Mouse (Mus musculus) spleen, postnatal 10 days (tissue): ENCODE results near the gene Rcn3.
A peak's percentile ranks its signal among the peaks of the same experiment; 100 is the strongest.

Experiments
- DNase-seq, 2 experiments: peaks; one replicate each; pipeline ENCODE4 v3.0.0; 2021 to 2022; ENCODE audit warnings: low spot score in 2 of 2

Rcn3 gene

DNA sequence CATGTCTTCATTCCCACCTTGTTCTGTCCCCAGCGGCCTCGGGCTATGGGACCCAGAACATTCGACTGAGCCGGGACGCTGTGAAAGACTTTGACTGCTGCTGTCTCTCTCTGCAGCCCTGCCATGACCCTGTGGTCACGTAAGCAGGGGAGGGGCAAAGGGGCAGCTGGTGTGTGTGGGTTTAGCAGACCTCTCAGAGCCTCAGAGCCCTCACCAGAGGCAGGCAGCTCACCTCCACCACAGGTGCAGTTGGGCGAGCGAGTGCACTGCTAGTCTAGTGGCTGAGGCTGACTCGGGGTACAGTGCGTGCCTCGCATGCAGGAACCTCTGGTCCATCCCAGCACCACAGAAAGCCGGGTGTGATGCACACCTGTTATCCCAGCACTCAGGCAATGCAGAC, 18.1 kb downstream of the Rcn3 start:
- DNase-seq = no peak

DNA sequence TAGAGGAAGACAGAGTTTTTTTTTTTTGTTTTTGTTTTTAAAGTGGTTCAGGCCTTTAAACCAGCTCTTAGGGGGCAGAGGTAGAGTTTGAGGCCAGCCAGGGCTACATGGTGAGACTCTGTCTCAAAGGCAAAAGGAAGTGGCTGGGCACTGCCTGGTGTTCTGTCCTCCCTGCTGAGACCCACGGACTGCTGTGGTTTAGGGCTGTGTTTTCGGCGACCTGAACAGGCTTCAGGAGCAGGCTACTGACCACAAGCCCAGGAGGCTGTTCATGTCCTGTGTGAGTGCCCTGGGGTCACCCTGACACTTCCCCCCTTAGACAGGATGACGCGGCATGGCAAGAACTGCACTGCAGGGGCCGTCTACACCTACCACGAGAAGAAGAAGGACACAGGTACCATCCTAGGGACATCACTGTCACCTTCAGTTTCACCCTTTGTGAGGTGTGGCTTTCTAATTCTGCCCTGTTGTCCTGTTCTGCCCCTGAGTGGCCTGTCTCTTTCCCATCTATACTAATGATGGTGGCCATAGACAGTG, 18.8 kb downstream of the Rcn3 start:
- DNase-seq = no peak

DNA sequence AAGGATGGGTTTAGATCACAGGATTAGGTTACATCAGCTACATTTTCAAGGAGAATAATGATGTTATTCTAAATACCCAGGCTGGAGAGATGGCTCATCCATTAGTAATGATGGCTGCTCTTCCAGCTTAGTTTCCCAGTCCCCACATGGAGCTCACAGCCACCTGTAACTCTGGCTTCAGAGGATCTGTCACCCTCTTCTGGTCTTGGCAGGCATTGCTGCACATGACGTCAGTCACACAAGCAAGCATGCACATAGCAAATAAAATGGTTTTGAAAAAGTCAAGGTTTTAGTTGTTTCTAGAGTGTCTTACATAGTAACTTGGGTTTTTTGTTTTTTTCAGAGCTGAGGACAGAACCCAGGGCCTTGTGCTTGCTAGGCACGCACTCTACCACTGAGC, 19.8 kb downstream of the Rcn3 start:
- no peak for DNase-seq

DNA sequence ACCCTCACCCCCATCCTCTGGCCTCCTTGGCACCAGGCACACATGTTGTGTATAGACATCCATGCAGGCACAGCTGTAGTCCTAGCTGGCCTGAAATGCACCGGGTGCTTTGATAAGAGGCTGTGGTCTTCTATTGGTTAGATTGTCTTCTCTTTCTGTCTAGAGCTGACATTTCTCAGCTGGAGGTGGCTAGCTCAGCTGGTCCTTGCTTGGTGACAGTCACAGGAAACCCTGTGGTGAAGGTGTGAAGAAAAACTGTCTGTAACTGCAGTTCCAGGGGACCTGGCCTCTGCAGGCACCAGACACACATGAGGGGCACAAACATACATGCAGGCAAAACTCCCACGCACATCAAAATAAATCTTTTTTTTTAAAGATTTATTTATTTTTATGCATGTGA, 22.4 kb downstream of the Rcn3 start:
- no peak for DNase-seq

DNA sequence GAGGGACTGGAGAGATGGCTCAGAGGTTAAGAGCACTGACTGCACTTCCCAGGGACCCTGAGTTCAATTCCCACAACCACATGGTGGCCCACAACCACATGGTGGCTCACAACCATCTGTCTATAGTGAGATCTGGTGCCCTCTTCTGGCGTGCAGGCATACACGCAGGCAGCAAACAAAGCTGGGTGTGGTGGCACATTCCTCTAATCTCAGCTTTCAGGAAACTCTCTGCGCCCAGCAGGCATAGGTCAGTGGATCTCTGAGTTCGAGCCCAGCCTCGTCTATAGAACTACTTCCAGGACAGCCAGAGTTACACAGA, 24.1 kb downstream of the Rcn3 start:
- DNase-seq = peak in 1 of 2 experiments; percentile 68

DNA sequence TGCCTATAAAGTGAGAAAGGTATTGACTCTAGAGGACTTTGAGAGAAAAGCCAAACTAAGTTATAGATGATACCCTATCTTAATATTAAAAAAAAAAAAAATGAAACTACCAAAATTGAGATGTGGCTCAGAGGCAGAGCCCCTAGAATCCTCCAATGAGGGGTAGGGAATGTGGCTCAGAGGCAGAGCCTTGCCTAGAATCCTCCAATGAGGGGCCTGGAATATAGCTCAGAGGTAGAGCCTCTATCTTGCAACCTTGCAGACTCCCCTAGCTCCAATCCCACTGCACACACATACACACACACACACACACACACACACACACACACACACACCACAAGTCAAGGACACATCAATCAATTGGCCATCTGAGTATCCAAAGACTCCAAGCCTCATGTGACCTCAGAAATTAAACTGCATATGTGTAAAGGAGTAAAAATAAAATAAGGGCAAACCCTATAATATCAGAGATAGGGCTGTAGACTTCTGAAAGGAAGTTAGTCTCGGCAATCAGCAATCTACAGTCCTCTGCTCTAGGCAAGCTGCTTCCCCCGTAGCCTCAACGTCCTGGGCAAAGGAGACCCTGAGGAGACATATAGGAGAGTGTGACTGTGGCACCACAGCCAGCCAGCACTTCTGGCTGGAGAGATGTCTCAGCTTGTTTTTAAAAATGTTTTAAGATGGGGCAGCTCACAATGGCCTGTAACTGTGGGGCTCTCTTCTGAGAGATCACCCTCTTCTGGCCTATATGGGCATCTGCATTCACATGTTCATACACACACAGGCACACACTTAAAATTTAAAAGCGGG, 24.6 kb downstream of the Rcn3 start:
- DNase-seq = no peak

DNA sequence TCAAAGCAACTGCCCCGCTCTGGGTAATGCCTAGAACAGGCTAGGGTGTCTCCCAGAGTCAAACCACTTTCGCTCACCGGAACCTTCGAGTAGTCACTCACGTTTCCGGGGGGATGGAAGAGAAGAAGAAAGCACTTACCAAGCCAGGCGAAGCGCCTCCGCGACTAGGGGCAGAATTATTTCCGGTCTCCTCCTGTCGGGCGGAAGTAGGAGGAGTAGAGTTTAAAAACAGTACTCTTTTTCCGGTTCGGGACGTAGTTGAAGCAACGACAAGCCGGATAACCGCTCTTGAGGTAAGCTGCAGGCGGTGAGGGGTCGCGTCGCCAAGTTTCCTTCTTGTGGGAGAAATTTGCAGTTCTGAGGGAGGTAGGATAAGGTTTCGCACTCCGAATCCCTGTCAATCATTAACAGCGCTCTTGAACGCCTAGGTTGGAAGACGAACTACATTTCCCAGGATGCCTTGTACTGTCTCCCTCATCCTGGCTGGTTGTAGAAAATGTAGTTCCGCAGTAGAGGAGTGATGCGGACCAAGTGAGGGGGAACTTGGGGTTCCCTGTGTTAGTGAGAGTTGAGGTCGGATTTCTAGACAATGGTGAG, 29.7 kb downstream of the Rcn3 start, which contains the start of the genes Nosip and Prrg2:
Gene Nosip, plus strand, starts transcription at position 191 of the 597 bp plus-strand sequence.
Gene Prrg2, minus strand, starts transcription at position 439 of the 597 bp plus-strand sequence.
- DNase-seq = peak; percentile 95 to 96

DNA sequence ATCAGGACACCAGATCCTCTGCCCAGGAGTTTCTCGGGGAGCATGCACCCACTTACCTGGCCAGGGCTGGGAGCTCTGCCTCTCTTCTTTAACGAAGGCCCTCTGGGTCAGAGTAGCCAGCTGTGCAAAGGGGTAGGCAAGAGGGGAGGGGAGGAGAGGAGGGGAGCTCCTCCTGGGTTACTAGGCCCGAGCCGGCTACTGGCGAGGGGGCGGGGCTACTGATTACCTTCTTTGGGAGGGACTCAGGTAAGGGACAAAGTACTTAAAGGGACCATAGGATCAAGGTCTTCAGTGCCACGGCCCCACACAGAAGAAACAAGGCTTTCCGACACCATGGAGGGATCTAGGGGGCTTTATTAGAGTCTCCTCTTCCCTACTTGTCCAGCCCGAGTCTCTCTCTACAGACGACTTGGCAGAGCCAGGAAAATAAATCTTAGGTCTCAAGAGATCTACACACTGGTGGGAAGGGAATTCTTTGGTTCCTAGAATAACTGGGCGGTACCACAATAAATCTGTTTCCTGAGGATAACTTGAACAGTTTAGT, 30.4 kb downstream of the Rcn3 start:
- DNase-seq = peak; percentile 34 to 49

DNA sequence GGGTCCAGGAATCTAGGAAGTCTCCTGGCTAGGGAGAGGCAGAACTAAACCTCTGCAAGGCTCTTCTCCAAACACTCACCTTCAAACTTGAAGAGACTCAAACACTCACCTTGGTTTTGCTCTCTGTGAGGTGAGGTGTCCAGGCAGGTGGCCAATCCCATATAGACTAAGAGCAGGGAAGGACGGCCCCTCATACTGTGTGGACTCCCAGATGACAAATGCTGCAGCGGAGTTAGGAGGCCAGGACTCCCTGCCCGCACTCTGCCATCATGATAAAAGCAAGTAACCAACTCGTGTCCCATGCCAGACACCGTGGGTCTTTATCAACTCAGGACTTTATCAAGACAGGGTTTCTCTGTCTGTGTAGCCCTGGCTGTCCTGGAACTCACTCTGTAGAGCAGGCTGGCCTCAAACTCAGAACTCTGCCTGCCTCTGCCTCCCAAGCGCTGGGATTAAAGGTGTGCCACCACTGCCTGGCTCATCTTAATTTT, 31.3 kb downstream of the Rcn3 start:
- no peak for DNase-seq

DNA sequence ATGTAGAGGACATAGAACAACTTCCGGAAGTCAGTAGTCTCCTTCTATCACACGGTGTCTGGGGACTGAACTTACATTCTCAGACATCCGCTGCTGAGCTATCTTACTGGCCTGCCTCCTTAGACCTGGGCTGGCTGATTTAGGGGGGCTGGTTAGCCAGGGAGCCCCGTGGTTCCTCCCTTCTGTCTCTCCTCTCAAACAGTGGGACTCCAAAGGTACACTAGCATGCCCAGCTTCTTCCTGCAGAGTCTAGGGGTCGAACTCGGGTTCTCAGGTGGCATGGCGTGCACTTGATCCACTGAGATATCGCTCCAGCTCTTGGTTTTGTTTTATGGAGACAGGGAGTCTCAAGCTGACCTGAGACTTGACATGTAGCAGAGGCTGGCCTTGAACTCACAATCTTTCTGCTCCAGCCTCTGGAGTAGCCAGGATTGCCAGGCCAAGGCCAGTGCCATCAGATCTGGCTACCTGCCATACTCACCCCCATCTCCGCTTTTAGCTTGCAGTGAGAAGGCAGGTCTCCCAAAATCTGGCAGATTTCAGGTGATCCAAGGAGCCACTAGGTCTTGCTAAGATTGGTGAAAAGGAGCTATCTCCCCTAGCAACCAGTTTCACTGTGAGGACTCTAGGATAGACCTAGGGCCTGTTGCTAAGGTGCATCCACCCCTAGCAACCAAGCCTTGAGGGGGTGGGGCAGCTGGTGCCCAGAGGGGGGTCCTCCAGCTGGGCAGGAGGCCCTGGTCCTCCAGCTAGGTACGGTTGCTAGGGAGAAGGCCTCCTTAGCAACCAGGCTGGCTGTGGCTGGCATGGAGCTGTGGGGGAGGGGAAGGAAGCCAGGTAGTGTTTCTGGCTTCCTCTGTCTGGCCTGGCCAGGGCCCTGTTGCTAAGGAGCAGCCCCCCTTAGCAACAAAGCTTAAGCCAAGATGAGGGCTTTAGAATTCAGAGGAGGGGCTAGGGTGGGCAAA, 33.1 kb downstream of the Rcn3 start:
- DNase-seq = no peak

DNA sequence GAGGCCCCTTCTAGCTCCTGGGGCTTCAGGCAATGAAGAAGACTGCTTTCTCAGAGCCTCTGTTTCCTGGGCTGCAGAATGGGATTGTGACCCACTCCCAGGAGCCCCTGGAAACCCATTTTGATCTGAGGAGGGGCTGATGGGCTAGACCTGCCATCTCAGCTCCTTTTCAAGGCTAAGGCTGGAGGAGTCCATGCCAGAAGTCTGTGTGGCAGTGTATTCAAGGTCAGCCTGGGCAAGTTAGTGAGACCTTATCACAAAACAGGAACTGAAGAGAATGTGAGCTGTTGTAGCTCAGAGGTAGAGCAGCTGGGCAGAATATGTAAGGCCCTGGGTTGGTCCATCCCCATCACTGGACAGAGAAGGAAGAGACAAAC, 35.1 kb downstream of the Rcn3 start:
- DNase-seq = no peak

DNA sequence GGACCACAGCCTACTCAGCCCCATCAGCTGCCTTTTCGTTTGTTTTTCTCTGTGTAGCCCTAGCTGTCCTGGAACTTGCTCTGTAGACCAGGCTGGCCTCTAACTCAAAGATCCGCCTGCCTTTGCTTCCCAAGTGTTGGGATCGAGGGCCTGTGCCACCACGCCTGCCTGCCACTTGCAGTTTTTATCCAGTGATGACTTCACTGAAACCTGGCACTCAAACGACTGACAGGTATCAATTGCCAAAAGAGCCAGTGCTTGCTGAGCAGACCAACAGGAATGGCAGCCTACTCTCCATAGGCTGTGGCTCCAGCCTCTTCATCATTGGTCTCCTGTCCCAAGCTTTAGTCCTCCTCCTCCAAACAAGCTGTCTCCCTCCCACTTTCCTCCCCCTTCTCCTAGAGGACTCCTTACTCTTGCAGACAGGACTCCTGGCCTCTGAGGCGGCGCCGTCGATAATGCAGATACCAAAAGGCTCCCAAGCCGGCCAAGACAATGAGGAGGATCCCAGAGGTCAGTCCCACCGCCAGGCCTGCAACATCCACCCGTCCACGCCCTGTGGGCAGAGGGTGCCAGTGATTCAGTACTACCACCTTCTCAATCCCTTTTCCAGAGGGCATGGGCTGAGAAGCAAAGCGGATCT, 35.6 kb downstream of the Rcn3 start:
- no peak for DNase-seq

DNA sequence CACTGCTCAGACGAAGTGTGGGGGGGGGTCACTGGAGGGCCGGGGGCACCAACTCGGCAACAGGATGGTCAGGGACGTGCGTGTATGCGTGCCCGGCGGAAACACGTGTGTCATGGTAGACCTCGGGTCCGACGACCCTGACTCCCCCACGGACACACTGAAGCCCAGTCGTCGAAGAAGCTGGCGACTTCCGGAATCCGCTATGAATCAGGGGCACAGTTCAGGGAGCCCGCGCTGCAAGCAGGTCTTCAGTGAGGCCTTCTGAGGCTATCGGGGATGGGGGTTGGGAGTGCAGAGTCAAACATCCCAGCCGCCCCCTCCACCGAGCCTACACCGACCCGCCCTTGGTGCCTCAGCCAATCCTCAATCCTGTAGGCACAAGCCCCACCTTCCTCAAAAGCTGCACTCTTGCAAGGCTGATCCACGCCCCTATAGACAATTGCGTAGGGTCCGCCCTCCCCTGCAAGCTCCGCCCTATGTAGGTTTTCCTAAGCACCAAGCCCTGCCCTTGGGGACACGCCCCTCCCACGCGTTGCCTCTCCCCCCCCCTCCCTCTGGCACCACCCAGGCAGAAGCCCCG, 38.0 kb downstream of the Rcn3 start:
- DNase-seq = peak; percentile 71 to 90

DNA sequence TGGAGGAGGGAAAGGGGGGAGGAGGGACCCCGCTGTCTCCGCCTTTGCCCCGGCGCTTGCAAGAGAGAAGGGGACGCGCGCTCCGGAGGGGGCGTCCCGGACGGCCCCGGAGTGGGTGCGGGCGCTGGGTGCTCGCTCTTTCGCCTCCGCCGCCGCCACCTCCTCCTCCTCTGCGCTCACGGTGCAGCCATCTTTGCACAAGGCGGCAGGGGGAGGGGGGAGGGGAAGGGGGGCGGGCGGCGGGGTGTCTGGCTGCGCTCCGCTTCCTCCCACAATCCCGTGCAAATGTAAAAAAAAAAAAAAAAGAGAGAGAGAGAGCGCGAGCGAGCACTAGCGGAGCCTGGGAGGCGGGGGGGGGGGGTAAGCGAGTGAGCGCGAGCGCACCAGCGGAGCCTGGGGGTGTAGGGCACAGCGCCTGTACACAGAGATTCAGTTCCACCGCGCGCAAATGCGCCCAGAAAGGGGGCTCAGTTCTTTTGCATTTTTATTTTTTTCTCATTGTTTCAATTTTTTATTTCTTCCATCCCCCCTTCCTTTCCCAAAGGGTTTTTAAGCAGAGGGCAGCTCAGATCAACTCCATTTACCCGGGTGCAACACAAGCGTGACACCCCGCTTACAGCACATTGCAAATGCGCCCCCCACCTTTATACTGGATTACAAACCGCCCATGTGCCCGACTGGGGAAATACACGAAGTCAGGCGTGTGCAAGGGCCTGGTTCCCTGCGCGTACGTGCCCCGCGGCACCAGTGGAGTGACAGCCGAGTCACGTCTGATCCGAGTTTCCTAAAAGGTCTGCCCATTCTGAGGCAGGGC, 38.7 kb downstream of the Rcn3 start:
- peak; percentile 57 to 72 for DNase-seq

DNA sequence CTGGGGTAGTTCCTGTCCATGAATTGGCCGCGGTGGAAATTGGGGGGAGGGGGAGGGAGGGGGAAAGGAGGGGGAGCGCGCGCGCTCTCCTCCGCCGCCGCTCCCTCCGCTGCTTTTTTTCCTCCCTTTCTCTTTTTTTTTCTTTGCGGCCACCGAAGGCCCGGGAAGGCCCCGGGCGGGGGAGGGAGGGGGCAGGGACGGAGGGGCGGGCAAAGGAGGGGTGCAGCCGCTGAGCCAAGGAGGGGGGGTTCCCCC, 39.2 kb downstream of the Rcn3 start, which contains the start of gene Prr12:
Gene Prr12, minus strand, starts transcription at position 20 of the 255 bp plus-strand sequence.
- DNase-seq = no peak

DNA sequence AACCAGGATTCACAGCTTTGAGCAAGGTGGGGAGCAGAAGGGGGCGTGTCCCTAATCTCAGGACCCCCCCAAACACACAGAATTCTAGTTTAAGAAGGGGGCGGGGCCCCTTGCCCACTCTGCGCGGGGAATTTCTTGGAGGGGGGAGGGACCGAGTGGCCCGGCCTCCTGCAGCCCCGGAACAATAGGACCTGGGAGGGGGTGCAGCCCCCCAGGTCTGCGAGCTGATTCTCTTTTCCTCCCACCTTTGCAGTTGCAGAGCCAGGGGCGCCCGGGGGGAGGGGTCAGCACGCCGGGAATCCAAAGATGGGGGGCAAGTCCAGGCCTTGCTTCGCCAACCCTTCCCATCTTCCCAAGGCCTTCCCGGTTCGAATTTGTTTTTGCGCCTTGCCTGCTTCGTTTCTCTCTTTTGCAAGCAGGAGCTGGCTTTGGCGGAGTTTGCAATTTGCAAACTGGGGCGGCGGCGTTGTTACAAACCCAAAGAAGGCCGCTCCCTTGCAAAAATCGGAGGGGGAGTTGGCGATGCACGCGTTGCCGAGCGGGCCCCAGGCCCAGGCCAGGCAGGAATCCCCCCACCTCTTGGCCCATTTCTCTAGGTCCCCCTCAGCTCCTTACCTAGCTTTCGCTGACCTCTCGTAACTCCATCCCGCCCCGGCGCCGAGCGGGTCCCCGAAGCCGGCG, 39.7 kb downstream of the Rcn3 start:
- peak; percentile 42 to 53 for DNase-seq

DNA sequence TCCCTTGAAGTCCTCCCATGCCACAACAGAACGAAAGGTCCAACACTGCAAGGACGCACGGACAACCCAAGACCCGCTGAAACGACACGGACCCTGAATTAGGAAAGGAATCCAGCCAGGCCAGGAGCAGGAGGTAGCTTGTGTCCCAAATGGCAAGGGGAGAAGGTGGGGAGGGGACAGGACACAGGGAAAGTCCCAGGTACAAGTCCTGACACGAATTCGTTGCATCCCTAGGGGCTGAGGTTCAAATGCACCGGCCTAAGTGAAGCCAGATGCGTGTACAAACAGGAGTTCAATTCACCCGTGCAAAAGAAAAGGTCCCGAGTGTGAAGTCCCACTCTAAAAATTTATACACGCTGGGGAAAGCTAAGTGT, 40.4 kb downstream of the Rcn3 start:
- DNase-seq = no peak

DNA sequence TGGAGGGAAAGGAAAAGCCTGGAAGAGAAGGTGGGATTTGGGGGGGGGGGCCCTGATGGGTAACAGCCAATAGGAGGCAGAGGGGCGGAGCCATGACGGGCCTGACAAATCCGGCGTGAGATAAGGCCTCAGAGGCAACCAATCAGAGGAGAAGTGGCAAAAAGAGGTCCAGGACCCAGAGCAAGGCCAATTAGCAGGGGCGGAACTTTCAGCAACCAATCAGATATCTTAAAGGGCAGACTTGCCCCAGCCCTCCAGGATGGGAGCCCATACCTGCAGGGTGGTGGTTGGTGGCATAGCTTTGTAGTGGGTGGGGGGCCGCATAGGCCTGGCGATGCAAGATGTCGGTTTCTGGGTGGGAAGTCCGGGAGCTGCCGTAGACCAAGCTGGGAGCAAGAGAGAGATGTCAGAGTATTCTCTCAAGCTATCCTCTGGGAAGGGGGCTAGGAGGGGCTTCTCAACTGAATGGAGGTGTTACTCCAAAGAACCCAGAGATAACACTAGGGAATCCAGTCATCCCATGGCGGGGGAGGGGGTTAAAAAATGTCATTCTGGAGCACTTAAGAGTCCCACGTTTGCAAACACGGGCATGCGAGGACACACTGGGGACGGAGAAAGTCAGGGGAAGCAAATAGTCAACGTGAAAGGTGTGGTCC, 40.9 kb downstream of the Rcn3 start:
- peak in 1 of 2 experiments; percentile 66 for DNase-seq
